Mouse (Mus musculus): Measurements from ENCODE around the gene Arhgap15.

DNA sequence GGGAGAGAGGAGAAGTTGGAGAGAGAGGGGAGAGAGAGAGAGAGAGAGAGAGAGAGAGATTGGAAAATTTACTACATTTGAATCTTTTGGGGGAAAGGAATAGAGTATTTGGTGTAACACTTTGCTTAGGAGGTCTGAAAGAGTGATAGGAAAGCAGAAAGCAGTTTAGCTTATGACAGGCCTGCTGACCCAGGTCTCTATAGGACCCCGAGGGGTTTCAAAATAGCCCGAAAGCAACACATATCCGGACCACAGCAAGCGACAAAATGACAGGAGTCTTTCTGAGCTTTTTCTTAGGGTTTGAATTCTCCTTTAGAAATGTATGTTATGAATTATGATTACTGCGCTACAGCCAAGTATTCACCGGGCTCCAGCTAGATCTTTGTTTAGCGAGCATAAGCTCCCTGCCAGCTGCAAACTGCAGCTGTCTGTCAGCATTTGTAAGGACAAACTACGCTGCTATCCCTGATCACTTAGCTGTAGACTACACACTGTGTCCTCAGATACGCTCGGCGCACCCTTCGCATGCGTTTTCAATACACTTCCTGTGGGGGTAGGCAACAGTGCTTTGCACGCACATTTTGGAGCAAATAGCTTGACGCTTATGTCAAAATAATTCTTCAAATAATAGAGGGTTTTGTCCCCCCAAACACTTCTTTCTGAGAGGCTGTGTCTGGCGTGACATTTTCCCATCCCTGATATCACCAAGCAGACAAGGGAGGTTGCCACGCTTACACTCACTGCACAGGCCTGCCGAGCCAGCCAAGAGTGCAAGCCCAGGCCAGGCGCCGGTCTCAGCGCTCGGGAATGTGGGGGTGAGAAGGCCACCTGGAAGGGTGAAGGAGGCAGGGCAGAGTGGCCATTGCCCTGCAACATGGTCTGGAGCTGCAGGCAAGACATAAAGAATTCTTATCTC lies 355.9 kb downstream of the Arhgap15 start:
- TF ChIP-seq POLR2A (IDR thresholded peaks at IDR 0.05; ENCODE audit: borderline replicate concordance, extremely low read depth, insufficient read depth, insufficient read length, poor library complexity, severe bottlenecking) (no peak), CTCF (IDR thresholded peaks at IDR 0.05; ENCODE audit: borderline replicate concordance, extremely low read depth, insufficient read depth, insufficient read length) (no peak)
